Mouse (Mus musculus) adrenal gland, adult 2 months (tissue): Measurements from ENCODE around the gene Sh3d21. TPM values are rescaled to one million over a fixed set of nuclear protein-coding genes. Genes with fewer than 3 reads are reported as not detected.

Source experiments
- DNase-seq: peaks from one replicate; pipeline ENCODE4 v3.0.0; 2021
- polyA plus RNA-seq: library from polyadenylated mRNA; depleted of rRNA; stranded (reverse); fragments of >200 nt; gene quantifications from 2 replicates; pipeline ENCODE4 v1.2.3, GENCODE M21; 2012
- total RNA-seq, 2 experiments: library from RNA; stranded (reverse); gene quantifications; 2 replicates each; pipeline ENCODE4 v1.2.3; 2021

Sh3d21 gene
- total and polyA plus RNA-seq, 3 experiments: 1.8 to 3.2 (median 2.5) TPM

DNA sequence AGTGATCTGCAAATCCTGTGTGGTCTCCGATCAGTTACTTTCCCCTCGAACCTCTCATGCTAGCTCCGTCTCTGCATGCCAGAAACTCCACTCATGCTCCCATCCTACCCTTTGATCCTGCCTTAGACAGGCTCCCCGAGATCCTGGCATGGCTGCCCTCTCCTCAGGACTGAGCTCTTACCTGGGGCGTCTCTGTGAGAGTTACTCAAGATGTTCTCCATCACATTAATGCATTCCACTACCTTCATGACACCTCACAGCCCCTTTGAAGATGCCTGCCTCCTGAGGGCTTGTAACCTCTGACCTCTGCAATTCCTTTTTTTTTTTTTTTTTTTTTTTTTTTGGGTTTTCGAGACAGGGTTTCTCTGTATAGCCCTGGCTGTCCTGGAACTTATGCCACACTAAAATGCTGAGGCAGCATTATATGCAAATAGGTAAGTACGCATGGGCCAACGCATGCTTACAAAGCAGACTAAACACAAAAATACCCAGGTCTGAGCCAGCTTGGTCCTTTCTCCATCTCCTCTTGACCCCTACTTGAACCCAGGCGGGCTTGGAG, 16.2 kb downstream of the Sh3d21 start:
- DNase-seq: no peak

GRCm38 (mm10) chr4:126145396-126145795, 17.9 kb downstream of the Sh3d21 start:
- no peak for DNase-seq

- DNase-seq: peak; percentile 50
Observed at GRCm38 (mm10) chr4:126141021-126141420, 22.3 kb downstream of the Sh3d21 start.

DNA sequence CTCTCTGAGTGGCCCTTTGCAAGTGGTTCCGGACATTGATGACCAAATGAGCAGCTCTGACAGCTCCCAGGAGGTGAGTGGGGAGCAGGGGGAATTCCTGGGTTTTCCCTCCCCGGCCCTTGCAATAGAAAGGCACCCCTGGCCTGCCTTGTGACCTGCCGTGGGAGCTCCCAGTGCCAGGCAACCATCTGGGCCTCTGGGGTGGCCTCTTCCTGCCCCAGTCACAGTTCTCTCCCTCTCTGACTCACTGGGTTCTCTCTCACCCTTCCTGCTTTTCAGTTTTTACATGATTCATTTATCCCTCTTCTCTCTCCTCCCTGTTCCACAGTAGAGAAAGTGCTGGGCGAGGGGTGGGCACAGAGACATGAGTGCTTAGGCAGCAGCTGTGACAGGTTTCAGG, 25.5 kb downstream of the Sh3d21 start:
- no peak for DNase-seq

- DNase-seq: no peak
Observed at GRCm38 (mm10) chr4:126134639-126135038, 28.7 kb downstream of the Sh3d21 start.

DNA sequence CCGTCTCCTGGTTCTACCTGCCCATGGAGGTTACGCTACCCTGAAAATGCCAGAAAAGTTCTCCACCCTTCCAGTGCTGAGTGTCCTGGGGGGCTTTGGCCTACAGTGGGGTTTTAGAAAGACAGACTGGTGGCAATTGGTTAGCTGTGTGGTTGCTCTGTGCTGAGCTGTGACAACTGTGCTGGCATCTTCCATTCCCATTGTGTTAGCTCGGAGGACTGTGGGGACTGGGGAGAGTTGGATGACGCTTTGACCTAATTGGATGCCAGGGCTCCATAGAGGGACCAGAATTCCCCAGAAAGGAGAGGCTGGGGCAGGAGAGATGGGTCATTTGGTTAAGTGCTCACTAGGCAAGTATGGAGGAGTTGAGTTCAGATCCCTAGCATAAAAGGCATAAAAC, 29.1 kb downstream of the Sh3d21 start:
- no peak for DNase-seq

DNA sequence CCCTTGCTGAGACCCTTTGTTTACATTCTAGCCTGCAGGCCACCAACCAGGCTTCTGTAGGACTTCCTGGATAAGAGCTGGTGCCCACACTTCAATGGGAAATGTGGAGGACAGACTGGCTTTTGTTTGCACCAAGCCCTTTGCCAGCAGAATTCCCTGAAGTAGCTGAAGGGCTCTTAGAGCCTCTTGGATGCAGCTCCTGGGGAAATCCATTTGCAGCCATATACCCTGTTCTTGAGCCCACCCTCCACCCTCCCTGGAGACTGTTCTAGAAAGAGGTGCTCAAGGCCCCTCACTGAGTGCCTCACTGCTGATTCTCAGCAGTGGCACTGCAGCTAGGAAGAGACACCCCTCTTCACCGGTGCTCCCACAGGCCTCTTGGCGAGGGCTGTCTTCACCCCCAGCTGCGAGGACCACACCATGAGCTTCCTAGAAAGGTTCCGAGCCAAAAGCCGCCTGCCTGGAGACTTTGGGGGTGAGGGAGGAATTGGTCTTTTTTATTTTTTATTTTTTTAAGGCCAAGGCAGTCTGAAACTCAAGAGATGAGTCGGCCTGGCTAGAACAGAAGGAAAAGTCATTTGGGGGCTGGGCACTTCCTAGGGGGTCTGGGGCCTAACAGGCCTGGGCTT, 30.5 kb downstream of the Sh3d21 start:
- no peak for DNase-seq

DNA sequence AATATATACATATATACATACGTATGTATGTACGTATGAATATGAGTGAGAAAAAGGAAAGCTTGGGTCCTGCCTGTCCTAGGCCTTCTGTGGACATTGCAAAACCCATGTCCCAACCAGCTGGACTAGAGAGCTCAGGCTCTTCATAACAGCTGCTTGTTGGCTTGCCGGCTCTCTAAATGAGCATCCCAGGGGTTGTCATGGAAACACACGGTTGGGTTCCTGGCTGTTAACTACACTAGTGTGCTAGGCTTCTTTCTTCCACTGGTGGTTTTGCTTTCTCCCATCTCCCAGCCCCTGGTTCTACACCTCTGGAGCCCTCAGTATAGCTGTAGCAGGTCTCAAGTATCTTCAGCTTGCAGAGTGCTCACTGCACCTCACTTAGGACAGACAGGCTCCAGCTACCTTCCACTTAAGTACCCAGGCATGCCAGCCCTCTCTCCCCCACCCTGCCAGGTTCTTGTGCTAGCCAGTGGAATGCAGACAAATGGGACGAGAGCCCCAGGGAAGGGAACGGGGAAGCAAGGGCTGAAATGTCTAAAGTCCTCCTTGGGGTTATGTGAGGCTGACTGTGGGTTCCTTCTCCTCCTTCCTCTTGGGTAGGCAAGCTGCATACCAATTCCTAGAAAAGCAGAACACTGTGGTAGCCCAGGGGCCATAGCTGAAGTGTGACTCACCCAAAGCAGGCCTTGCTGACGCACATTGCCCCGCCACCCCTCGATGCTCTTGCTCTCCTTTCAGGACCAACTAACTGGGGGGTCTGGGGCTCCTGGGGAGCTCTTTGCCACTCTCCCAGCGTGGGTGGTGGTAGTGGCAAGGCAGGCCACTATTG, 31.8 kb downstream of the Sh3d21 start:
- DNase-seq: peak; percentile 83

GRCm38 (mm10) chr4:126130502-126130901, 32.8 kb downstream of the Sh3d21 start:
- no peak for DNase-seq

DNA sequence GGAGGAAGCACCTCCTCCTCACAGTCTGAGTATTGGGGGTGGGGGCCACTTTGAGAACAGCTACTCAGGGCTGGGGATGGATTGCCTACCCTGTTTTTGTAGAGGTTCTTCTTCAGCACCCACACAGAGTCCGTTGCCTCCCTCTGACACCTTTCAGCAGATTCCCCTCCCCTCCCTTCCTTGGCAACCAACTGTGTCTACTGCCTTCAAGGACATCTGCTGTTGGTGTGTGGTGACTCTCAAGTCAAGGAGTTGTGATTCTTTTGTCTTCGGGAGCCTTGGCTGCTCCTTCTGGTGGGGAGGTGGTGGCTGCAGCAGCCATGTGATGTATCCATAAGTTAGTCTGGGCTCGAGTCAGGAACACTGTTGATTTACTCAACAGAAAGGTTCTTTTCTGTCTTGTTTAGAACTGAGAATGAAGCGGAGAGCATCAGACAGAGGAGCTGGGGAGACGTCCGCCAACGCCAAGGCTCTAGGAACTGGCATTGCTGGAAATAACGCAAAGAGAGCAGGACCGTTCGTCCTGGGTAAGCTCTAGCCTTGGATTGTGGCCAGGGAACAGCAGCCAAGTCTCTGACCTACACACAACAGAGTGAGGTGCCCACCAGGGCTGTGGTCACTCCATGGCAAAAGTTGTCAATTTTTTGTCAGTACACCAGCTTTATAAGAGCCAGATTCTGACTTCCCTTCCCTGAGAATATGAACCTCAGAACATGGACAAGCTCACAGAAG, 39.8 kb downstream of the Sh3d21 start:
- DNase-seq: peak; percentile 43

DNA sequence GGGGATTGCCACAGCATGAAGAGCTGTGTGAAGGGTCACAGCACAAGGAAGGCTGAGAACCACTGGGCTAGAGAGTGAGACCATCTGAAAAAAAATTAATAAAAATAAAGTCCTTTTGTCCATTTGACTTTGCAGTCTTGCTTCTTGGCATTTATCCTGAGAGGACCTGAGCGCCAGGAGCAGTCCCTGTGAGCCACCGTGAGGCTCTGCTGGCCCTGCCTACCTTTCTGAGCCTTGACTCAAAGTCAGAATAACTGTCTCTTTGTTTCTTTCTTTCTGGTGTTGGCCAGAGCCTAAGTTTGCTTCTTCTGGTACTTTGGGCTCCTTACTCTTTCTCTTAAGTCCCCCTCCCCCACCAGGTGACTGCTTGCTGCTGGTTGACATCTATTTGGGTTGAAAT, 42.8 kb downstream of the Sh3d21 start:
- DNase-seq: no peak

GRCm38 (mm10) chr4:126120052-126120451, 43.2 kb downstream of the Sh3d21 start:
- DNase-seq: no peak

DNA sequence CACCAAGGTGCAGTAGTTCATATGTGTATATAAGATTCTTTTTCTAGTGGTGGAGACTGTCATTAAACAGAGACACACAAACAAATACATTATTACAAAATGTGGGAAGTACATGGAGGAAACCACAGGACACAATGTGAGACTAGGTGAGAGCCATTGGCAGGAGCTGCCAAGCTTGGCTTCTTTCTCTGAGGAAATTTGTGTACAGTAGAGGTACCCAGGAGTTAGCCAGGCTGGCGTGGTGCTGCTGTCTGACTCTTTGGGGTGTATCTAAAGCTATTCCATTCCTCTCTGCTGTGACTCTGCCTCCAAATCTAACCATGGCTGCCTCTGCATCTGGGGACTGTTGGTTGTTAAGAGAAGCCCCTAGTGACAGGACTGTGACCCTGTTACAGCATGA, 44.2 kb downstream of the Sh3d21 start:
- no peak for DNase-seq

GRCm38 (mm10) chr4:126118651-126119050, 44.6 kb downstream of the Sh3d21 start:
- DNase-seq: no peak

- no peak for DNase-seq
Observed at GRCm38 (mm10) chr4:126117116-126117515, 46.2 kb downstream of the Sh3d21 start.

- DNase-seq: no peak
Observed at GRCm38 (mm10) chr4:126115871-126116521, 47.3 kb downstream of the Sh3d21 start.

GRCm38 (mm10) chr4:126115411-126115810, 47.9 kb downstream of the Sh3d21 start:
- no peak for DNase-seq

GRCm38 (mm10) chr4:126113943-126114342, 49.3 kb downstream of the Sh3d21 start:
- DNase-seq: peak; percentile 72

DNA sequence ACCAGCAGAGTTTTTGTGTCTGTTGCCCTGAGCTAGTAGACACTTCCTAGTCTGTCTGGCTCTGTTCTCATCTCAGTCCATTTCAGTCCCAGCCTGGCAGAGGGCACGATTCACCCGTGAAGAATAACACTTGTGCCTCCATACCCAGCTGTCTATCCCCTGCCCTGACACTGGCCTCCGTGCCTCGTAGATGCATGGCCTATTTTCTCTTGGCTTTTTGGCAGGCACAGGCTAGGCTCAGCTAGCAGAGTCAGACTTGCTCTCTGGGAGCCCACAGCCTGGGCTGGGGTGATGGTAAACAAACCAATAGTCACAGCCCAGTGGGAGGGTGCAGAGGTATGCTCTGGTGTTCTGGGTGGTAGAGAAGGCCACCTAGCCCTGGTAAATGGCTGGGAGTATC, 50.0 kb downstream of the Sh3d21 start:
- no peak for DNase-seq

- no peak for DNase-seq
Observed at GRCm38 (mm10) chr4:126111153-126111549, 52.1 kb downstream of the Sh3d21 start.

DNA sequence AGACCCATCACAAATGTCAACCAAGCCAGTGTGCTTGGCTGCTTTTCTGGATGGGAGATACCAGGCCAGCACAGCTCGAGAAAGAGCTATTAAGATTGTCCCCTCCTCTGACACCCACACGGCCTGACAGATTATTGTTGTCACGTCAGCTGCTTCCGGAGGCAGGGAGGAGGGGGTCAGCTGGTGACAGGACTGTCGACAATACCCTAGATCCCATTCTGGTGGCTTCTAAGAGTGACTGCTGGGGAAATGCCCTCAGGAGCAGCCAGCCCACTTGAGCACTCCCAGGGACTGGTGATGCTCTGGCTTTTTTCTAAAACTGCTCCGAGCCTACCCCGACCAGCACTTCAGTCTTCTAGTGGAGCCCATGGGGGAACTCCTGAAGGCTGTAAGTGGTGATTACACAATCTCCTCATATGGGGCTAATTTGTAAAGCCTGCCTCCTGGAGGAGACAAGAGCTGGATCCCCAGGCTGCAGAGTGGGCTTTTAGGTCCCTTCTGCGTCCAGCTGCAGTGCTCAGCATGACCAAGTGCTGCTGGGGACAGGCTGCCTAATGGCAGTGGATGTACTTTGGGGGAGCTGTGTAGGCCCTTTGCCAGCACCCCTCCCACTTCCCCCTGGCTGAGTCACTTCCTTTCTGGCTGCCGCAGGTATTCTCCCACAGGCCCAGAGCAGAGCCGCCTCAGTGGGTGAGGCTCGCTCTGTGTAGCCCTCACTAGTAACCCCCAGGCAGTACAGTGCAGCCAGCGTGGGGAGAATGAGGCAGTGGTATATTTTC, 52.7 kb downstream of the Sh3d21 start:
- DNase-seq: peak; percentile 92
